Mouse (Mus musculus): ENCODE data around the gene Ikbke. TPM values are rescaled to one million over a fixed set of nuclear protein-coding genes. Genes with fewer than 3 reads are reported as not detected.

Gene Ikbke
- total RNA-seq, 2 experiments from 2014 or later: 1.4 to 2.7 TPM

GRCm38 (mm10) chr1:131246433-131247395, 32.7 kb downstream of the Ikbke start:
- peak overlapping the region; percentile 91 for H3K27ac ChIP-seq
- DNase-seq (ENCODE audit: extremely low spot score in 1 of 2, low spot score in 2 of 2): peak; percentile 50 to 52
- peak overlapping the region; percentile 1; the same call in 1 of the 2 replicates for H3K4me3 ChIP-seq
- TF ChIP-seq CTCF (IDR thresholded peaks at IDR 0.05): peak; percentile 75
- intact Hi-C loops (cut with DNase I): loop anchor here (1.0 kb wide), 2 partner anchors 65 to 130 kb away; no protein-coding TSS in a partner anchor

GRCm38 (mm10) chr1:131245926-131246325, 33.5 kb downstream of the Ikbke start:
- Histone ChIP-seq H3K4me3 (peak overlapping the region; percentile 78), H3K27ac (peak overlapping the region; percentile 91)
- peak; percentile 42 to 50 for DNase-seq (ENCODE audit: extremely low spot score in 1 of 2, low spot score in 2 of 2)
- TF ChIP-seq CTCF (IDR thresholded peaks at IDR 0.05): peak; percentile 59
- intact Hi-C loops (cut with DNase I): loop anchor here (1.0 to 2.0 kb wide), 3 partner anchors 35 to 130 kb away; no protein-coding TSS in a partner anchor

- intact Hi-C loops (cut with DNase I): loop anchor here (2.0 kb wide), 1 partner anchor 34 kb away; no protein-coding TSS in a partner anchor
- DNase-seq (ENCODE audit: extremely low spot score in 1 of 2, low spot score in 2 of 2): peak; percentile 66 to 69
- H3K4me3 ChIP-seq: peak within 1 kb of the TSS; percentile 78
- no peak; the same call in 1 of the 2 replicates for TF ChIP-seq CTCF (IDR thresholded peaks at IDR 0.05)
- peak within 1 kb of the TSS; percentile 91 for H3K27ac ChIP-seq
Observed at GRCm38 (mm10) chr1:131245089-131245856, 34.1 kb downstream of the Ikbke start, which contains the start of gene Rassf5. Gene Rassf5 (minus strand): TSS chr1:131245258.

GRCm38 (mm10) chr1:131244536-131245088, 34.8 kb downstream of the Ikbke start:
- H3K4me3 ChIP-seq: peak overlapping the region; percentile 78
- H3K27ac ChIP-seq: peak overlapping the region; percentile 91
- TF ChIP-seq CTCF (IDR thresholded peaks at IDR 0.05): no peak
- peak in 1 of 2 experiments; percentile 29 for DNase-seq (ENCODE audit: extremely low spot score in 1 of 2, low spot score in 2 of 2)
- intact Hi-C loops (cut with DNase I): loop anchor here (2.0 kb wide), 1 partner anchor 34 kb away; no protein-coding TSS in a partner anchor

GRCm38 (mm10) chr1:131242956-131243355, 36.5 kb downstream of the Ikbke start:
- peak overlapping the region; percentile 78 for H3K4me3 ChIP-seq
- intact Hi-C loops (cut with DNase I): no loop called here
- no peak for TF ChIP-seq CTCF (IDR thresholded peaks at IDR 0.05)

GRCm38 (mm10) chr1:131239576-131240193, 39.7 kb downstream of the Ikbke start:
- intact Hi-C loops (cut with DNase I): no loop called here
- no peak for DNase-seq (ENCODE audit: extremely low spot score in 1 of 2, low spot score in 2 of 2)
- Histone ChIP-seq H3K27ac (no peak overlapping the region), H3K4me3 (no peak overlapping the region)
- no peak for TF ChIP-seq CTCF (IDR thresholded peaks at IDR 0.05)

More at GRCm38 (mm10) chr1:131242956-131243355, 36.5 kb downstream of the Ikbke start:
- DNase-seq (ENCODE audit: extremely low spot score in 1 of 2, low spot score in 2 of 2): no peak
- no peak overlapping the region for H3K27ac ChIP-seq

- no peak overlapping the region for H3K27ac ChIP-seq
- intact Hi-C loops (cut with DNase I): no loop called here
- DNase-seq (ENCODE audit: extremely low spot score in 1 of 2, low spot score in 2 of 2): no peak
- no peak overlapping the region for H3K4me3 ChIP-seq
- TF ChIP-seq CTCF (IDR thresholded peaks at IDR 0.05): no peak
Observed at GRCm38 (mm10) chr1:131238931-131239381, 40.5 kb downstream of the Ikbke start.

- TF ChIP-seq CTCF (IDR thresholded peaks at IDR 0.05): no peak
- Histone ChIP-seq H3K4me3 (no peak overlapping the region), H3K27ac (no peak overlapping the region)
- no peak for DNase-seq (ENCODE audit: extremely low spot score in 1 of 2, low spot score in 2 of 2)
- intact Hi-C loops (cut with DNase I): no loop called here
Observed at GRCm38 (mm10) chr1:131236077-131236476, 43.3 kb downstream of the Ikbke start.

- intact Hi-C loops (cut with DNase I): no loop called here
- Histone ChIP-seq H3K4me3 (no peak overlapping the region), H3K27ac (no peak overlapping the region)
- no peak for DNase-seq (ENCODE audit: extremely low spot score in 1 of 2, low spot score in 2 of 2)
- TF ChIP-seq CTCF (IDR thresholded peaks at IDR 0.05): no peak
Observed at GRCm38 (mm10) chr1:131233527-131233926, 45.9 kb downstream of the Ikbke start.

GRCm38 (mm10) chr1:131228659-131229058, 50.7 kb downstream of the Ikbke start:
- no peak for TF ChIP-seq CTCF (IDR thresholded peaks at IDR 0.05)
- no peak overlapping the region for H3K4me3 ChIP-seq
- no peak overlapping the region for H3K27ac ChIP-seq
- intact Hi-C loops (cut with DNase I): no loop called here
- DNase-seq (ENCODE audit: extremely low spot score in 1 of 2, low spot score in 2 of 2): no peak

GRCm38 (mm10) chr1:131228225-131228624, 51.2 kb downstream of the Ikbke start:
- no peak for DNase-seq (ENCODE audit: extremely low spot score in 1 of 2, low spot score in 2 of 2)
- Histone ChIP-seq H3K4me3 (no peak overlapping the region), H3K27ac (no peak overlapping the region)
- intact Hi-C loops (cut with DNase I): no loop called here
- no peak; the same call in 1 of the 2 replicates for TF ChIP-seq CTCF (IDR thresholded peaks at IDR 0.05)

All from left cerebral cortex, adult 2 months (tissue).